In genomic region chr14:50991037-50991436, GRCm38 (mm10) we compare ENCODE assay signal across 1 mouse cellular context.
A peak's percentile ranks its signal among the peaks of the same experiment; 100 is the strongest.
TF ChIP-seq lines count a peak whose summit lies in the region.

No protein-coding gene starts in this region.

TF ChIP-seq in CH12.LX, 34 proteins besides CTCF, POLR2A, EP300 and RAD21:
- TF ChIP-seq IRF4 (IDR thresholded peaks at IDR 0.05; ENCODE audit: low read depth, low read length) = peak; percentile 91
- TF ChIP-seq UBTF (IDR thresholded peaks at IDR 0.05; ENCODE audit: low read depth, low read length) = no peak
- TF ChIP-seq USF1 (IDR thresholded peaks at IDR 0.05; ENCODE audit: low read depth, low read length) = peak; percentile 75
- TF ChIP-seq TBP (conservative IDR thresholded peaks at IDR 0.05; ENCODE audit: low read depth, low read length) = 0 out of 2 replicates have a peak, but pooled peaks have one; percentile 12
- TF ChIP-seq MEF2A (IDR thresholded peaks at IDR 0.05; ENCODE audit: borderline replicate concordance, low read depth, low read length) = no peak
- TF ChIP-seq USF2 (conservative IDR thresholded peaks at IDR 0.05; ENCODE audit: low read depth, low read length) = peak; percentile 70
- peak; percentile 82 for TF ChIP-seq ETS1 (conservative IDR thresholded peaks at IDR 0.05; ENCODE audit: low read depth, low read length)
- peak; percentile 70 for TF ChIP-seq BHLHE40 (IDR thresholded peaks at IDR 0.05; ENCODE audit: low read depth, low read length)
